In genomic region chr15:97773108-97773507, GRCm38 (mm10) we compare ENCODE assay signal across 9 mouse cellular contexts. TPM values are rescaled to one million over a fixed set of nuclear protein-coding genes. Genes with fewer than 3 reads are reported as not detected.
DNase-seq lines count a peak whose midpoint lies in the region; ATAC-seq and TF ChIP-seq lines count a peak whose summit lies in the region.
"Had no signal": no experiment of that assay in that cellular context is flagged by ENCODE, and none has a peak within 500 bp of the region (broad histone marks: within the 10 kb centered on the region; RNA-seq: fewer than 3 reads in every experiment).

No protein-coding gene starts in this region.

- H3K9ac ChIP-seq in heart, embryonic 13.5 days = peak overlapping the region; percentile 63; the same call in 1 of the 2 replicates
- no peak overlapping the region for H3K9ac ChIP-seq in neural tube, embryonic 13.5 days
- H3K9ac ChIP-seq: midbrain, embryonic 12.5 days had no signal

- H3K4me1 ChIP-seq in heart, embryonic 13.5 days = peaks cover 54% of the 10 kb centered on the region
- peaks cover 46% of the 10 kb centered on the region for H3K4me1 ChIP-seq in limb, embryonic 10.5 days
- peaks cover 13% of the 10 kb centered on the region for H3K4me1 ChIP-seq in neural tube, embryonic 13.5 days (replicated peaks)

- WGBS in heart, embryonic 13.5 days = 12% methylated on average over 5 of the region's 5 CpGs
- 42% methylated on average over 5 of the region's 5 CpGs for WGBS in limb, embryonic 10.5 days
- WGBS in neural tube, embryonic 13.5 days = 36% methylated on average over 5 of the region's 5 CpGs

- H3K27me3 ChIP-seq in heart, embryonic 13.5 days (replicated peaks) = peaks cover 10% of the 10 kb centered on the region; the same call in 1 of the 2 replicates
- peaks cover 41% of the 10 kb centered on the region for H3K27me3 ChIP-seq in limb, embryonic 10.5 days (ENCODE audit: low read depth, poor library complexity, severe bottlenecking)
- H3K27me3 ChIP-seq in neural tube, embryonic 13.5 days = peaks cover 38% of the 10 kb centered on the region

- peak; percentile 98 for DNase-seq in Muller cell, postnatal 12 days (ENCODE audit: inconsistent ontology term)
- peak; percentile 69 for DNase-seq in brain, embryonic 14.5 days (ENCODE audit: low read depth)
- DNase-seq in limb, embryonic 10.5 days (ENCODE audit: low spot score) = no peak
- no peak for DNase-seq in cerebellum, postnatal 14 days
- DNase-seq in cerebellum, adult 8-10 months = no peak

- TF ChIP-seq POLR2A in brain, embryonic 14.5 days (IDR thresholded peaks at IDR 0.05; ENCODE audit: borderline replicate concordance, extremely low read depth, insufficient read depth, insufficient read length, poor library complexity, severe bottlenecking) = no peak

- TF ChIP-seq CTCF in brain, embryonic 14.5 days (IDR thresholded peaks at IDR 0.05; ENCODE audit: borderline replicate concordance, extremely low read depth, insufficient read depth, insufficient read length) = no peak

- no peaks in the 10 kb centered on the region for H3K9me3 ChIP-seq in heart, embryonic 13.5 days
- H3K9me3 ChIP-seq in limb, embryonic 10.5 days (replicated peaks) = no peaks in the 10 kb centered on the region
- H3K9me3 ChIP-seq in neural tube, embryonic 13.5 days = no peaks in the 10 kb centered on the region
- H3K9me3 ChIP-seq: midbrain, embryonic 12.5 days had no signal

- no peaks in the 10 kb centered on the region for H3K36me3 ChIP-seq in heart, embryonic 13.5 days
- no peaks in the 10 kb centered on the region for H3K36me3 ChIP-seq in limb, embryonic 10.5 days
- H3K36me3 ChIP-seq in neural tube, embryonic 13.5 days = no peaks in the 10 kb centered on the region
- H3K36me3 ChIP-seq: midbrain, embryonic 12.5 days had no signal

- ATAC-seq in heart, embryonic 13.5 days (ENCODE audit: extremely low read depth, insufficient number of reproducible peaks, low FRiP score, low TSS enrichment) = peak; percentile 68; the same call in 1 of the 2 replicates
- 0 out of 2 replicates have a peak, but pooled peaks have one; percentile 48 for ATAC-seq in neural tube, embryonic 13.5 days (ENCODE audit: low read depth)
- no peak for ATAC-seq in granulocyte monocyte progenitor cell, adult 5-6 weeks (replicated peaks; ENCODE audit: poor library complexity, severe bottlenecking)

- H3K27ac ChIP-seq in heart, embryonic 13.5 days (replicated peaks) = peak overlapping the region; percentile 97
- peak overlapping the region; percentile 74; the same call in 1 of the 2 replicates for H3K27ac ChIP-seq in limb, embryonic 10.5 days
- peak overlapping the region; percentile 55 for H3K27ac ChIP-seq in neural tube, embryonic 13.5 days (replicated peaks)
- H3K27ac ChIP-seq: midbrain, embryonic 12.5 days had no signal

- no peak overlapping the region for H3K4me3 ChIP-seq in heart, embryonic 13.5 days
- no peak overlapping the region for H3K4me3 ChIP-seq in limb, embryonic 10.5 days
- H3K4me3 ChIP-seq in neural tube, embryonic 13.5 days = no peak overlapping the region
- H3K4me3 ChIP-seq: midbrain, embryonic 12.5 days had no signal

- peak overlapping the region; percentile 56 for H3K4me2 ChIP-seq in heart, embryonic 13.5 days
- H3K4me2 ChIP-seq in neural tube, embryonic 13.5 days = no peak overlapping the region
- H3K4me2 ChIP-seq: midbrain, embryonic 12.5 days had no signal

RNA-seq across cellular contexts. Expression of gene Slc48a1, which starts 5.2 kb away (rescaled TPM):
- polyA plus RNA-seq in brain, embryonic 14.5 days (2012; rRNA removed) = 34.5 and 39.5 TPM in 2 replicates
- 70.2 and 70.8 TPM in 2 replicates for polyA plus RNA-seq in heart, embryonic 13.5 days (2015; fragmentation: Nextera tagmentation; extraction: Ambion mirVana)
- polyA plus RNA-seq in limb, embryonic 10.5 days (2016; fragmentation: Nextera tagmentation; extraction: Ambion mirVana) = 17.0 and 23.5 TPM in 2 replicates
- polyA plus RNA-seq in neural tube, embryonic 13.5 days (2015; fragmentation: Nextera tagmentation; extraction: Ambion mirVana) = 54.5 and 66.0 TPM in 2 replicates
- total RNA-seq in granulocyte monocyte progenitor cell, adult 5-6 weeks (2014; fragmentation: Nextera tagmentation) = 97.0 and 99.2 TPM in 2 replicates
- 67.6 and 71.6 TPM in 2 replicates for total RNA-seq in granulocyte monocyte progenitor cell, adult 5-6 weeks (2017)

RNA-seq across cellular contexts. Expression of gene Rapgef3, which starts 5.3 kb away (rescaled TPM):
- polyA plus RNA-seq in brain, embryonic 14.5 days (2012; rRNA removed) = 19.7 and 20.4 TPM in 2 replicates
- 22.1 and 25.4 TPM in 2 replicates for polyA plus RNA-seq in heart, embryonic 13.5 days (2015; fragmentation: Nextera tagmentation; extraction: Ambion mirVana)
- 6.4 and 6.7 TPM in 2 replicates for polyA plus RNA-seq in limb, embryonic 10.5 days (2016; fragmentation: Nextera tagmentation; extraction: Ambion mirVana)
- 10.8 and 12.0 TPM in 2 replicates for polyA plus RNA-seq in neural tube, embryonic 13.5 days (2015; fragmentation: Nextera tagmentation; extraction: Ambion mirVana)
- total RNA-seq in granulocyte monocyte progenitor cell, adult 5-6 weeks (2014; fragmentation: Nextera tagmentation) = 8.4 and 33.0 TPM in 2 replicates
- total RNA-seq in granulocyte monocyte progenitor cell, adult 5-6 weeks (2017) = 11.9 and 19.1 TPM in 2 replicates

RNA-seq across cellular contexts. Expression of gene Endou, which starts 42.0 kb away (rescaled TPM):
- 0.90 and 1.3 TPM in 2 replicates for polyA plus RNA-seq in brain, embryonic 14.5 days (2012; rRNA removed)
- polyA plus RNA-seq in heart, embryonic 13.5 days (2015; fragmentation: Nextera tagmentation; extraction: Ambion mirVana) = 0.23 and 0.45 TPM in 2 replicates
- 0.16 and 0.26 TPM in 2 replicates for polyA plus RNA-seq in limb, embryonic 10.5 days (2016; fragmentation: Nextera tagmentation; extraction: Ambion mirVana)
- 0.25 and 0.29 TPM in 2 replicates for polyA plus RNA-seq in neural tube, embryonic 13.5 days (2015; fragmentation: Nextera tagmentation; extraction: Ambion mirVana)
- total RNA-seq in granulocyte monocyte progenitor cell, adult 5-6 weeks (2014; fragmentation: Nextera tagmentation) = 0.53 and 2.8 TPM in 2 replicates
- 1.7 and 2.2 TPM in 2 replicates for total RNA-seq in granulocyte monocyte progenitor cell, adult 5-6 weeks (2017)

Comparison
In these comparisons a context has a peak if more than half of its experiments do, and no peak if none do; other contexts are left out.
1. DNase-seq: peak in Muller cell, postnatal 12 days (single experiment) and brain, embryonic 14.5 days (single experiment); none in limb, embryonic 10.5 days (single experiment), cerebellum, postnatal 14 days (0 of 2) and cerebellum, adult 8-10 months (single experiment).
2. Peak in every context shown above with its lines, with median percentiles within 50 percentile points of each other: H3K27ac ChIP-seq.